Mouse (Mus musculus): ENCODE data around the gene Prkaca. TPM values are rescaled to one million over a fixed set of nuclear protein-coding genes. Genes with fewer than 3 reads are reported as not detected.

The Prkaca gene
- total RNA-seq (2023; ENCODE audit: inconsistent age): 45.8 to 49.4 TPM (median 48.8 TPM) in 4 replicates

GRCm38 (mm10) chr8:83972150-83973120, at the start of gene Prkaca:
Prkaca (plus strand) TSS chr8:83972993.

DNA sequence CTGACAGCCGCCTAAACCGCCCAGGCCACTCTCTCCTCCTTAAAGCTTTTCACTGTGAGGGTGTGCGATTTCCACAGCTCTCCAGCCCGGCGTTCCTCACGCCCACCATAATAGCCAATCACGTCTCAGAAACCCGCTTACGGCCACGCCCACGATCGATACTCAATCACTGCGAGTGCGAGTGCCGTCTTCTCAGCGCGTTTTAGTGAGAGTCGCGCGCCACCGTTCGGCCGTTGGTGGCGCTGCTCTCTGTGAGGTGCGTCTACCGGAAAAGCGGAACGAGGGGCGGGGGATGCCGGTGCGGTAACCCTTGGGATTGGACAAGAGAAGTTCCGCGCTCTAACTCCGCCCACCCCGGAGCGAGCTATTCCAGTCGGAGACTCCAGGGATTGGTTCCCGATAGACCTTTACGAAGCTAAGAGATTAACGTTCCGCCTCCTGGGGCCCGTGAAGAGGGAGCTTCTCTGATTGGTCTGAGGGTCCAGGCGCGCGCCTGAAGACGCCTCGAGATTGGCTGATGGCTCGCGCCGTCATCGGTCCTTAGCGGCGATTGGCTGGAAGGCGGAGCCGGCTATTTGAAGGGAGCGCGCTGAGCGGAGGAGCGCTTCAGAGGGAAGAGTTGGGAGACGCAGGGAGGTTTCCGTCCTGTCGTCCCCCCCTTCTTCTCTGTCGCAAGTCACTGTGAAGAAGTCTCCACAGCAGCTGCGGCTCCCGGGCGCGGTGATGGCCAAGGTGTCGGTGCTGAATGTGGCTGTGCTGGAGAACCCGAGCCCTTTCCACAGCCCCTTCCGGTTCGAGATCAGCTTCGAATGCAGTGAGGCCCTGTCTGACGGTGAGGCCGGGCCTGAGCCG, 17.5 kb upstream of the Prkaca start, which contains the start of the genes Gm10644 and Asf1b:
Gene Gm10644, minus strand, starts transcription at position 100 of the 852 bp plus-strand sequence.
Gene Asf1b, plus strand, starts transcription at position 402 of the 852 bp plus-strand sequence.

GRCm38 (mm10) chr8:83997511-83998141, 24.8 kb downstream of the Prkaca start, which contains the start of gene Samd1:
Samd1 (plus strand) TSS chr8:83997672.

GRCm38 (mm10) chr8:84001281-84002000, 28.6 kb downstream of the Prkaca start, which contains the start of gene 1700067K01Rik:
1700067K01Rik (plus strand) TSS chr8:84001502.

GRCm38 (mm10) chr8:84011705-84012498, 39.1 kb downstream of the Prkaca start, which contains the start of gene 2210011C24Rik:
2210011C24Rik (minus strand) TSS chr8:84012171.

DNA sequence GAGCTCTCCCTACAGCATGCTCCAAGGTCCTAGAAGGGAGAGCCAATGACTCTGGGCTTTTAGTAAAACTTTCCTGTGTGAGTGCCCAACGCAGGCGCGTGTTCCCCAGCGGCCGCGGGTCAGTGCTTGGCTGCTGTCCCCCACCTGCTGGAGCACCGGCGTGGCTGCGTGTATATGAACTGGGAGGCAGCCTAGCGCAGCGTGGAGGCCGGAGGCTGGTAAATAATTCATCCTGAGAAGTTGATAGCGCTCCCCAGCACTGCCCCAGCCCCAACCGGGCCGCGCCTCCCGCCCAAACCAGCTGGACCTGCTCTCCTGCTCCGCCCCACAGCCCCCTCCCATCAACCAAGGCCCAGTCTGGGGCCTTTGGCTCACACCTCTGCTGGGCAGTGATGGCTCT, 48.3 kb downstream of the Prkaca start, which contains the start of gene Palm3:
Gene Palm3, plus strand, starts transcription at position 376 of the 400 bp plus-strand sequence.

DNA sequence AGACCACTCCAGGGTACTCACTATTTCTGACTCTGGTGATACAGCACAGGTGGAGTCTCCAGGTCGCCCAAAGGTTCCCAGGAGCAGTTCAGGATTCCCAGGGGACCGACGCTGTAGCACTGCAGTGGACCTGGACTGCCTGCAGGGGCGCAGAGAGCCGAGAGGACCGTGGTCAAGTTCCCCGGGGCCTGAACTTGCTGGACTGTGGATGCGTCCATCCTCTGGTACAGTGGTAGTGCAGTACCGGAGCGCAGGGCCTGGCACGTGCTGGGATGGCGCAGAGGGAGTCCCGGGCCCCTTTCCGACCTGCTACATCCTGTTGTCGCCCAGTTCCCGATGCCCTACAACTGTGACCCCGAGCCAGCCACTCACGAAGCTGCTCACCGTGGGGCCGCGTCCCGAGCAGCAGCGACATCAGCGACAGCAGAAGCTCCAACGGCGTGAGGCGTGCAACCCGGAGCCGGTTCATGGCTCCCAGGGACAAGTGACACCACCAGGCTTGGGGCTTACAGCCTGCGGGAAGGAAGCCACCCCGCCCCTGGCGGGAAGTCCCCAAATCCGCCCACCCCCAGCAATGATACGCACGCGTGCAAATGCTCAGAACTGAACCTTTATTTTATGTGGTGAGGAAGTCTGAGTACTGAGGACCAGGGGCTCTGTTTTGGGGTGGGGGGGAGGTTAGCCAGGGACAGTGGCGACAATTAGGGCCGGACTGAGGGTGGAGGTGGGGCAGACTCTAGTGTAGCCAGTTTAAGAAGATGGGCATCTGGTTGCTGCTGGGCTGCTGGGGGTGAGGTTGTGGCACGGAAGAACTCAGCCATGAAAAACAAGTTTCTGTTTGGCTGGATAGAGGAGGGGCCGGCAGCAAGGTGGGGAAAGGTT, 69.5 kb downstream of the Prkaca start, which contains the start of gene Il27ra:
Gene Il27ra, minus strand, starts transcription at position 524 of the 882 bp plus-strand sequence.

DNA sequence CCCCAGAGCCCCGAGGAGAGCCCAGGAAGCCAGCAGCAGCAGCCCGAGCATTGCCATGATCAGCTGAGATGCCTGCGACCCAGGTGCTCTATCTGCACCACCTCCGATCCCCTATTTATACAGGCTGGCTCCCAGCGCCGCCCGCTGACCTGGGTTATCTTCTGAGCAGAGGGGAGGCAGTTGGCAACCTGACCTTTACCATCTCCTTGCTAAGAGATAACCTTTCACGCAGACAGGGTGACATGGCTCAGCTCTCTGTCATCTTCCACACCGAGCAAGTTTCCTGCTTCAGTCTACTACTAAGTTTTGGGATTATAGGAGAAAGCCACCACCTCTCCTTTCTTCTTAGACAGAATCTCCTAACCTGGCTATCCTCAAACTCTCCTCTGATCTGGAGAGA, 72.1 kb downstream of the Prkaca start, which contains the start of gene Rln3:
Gene Rln3, minus strand, starts transcription at position 101 of the 400 bp plus-strand sequence.

Other genes starting within 250 kb of the Prkaca start
- gene Adgre5, start 231.7 kb upstream of the Prkaca start, total RNA-seq (2023; ENCODE audit: inconsistent age): 830 to 1,032 TPM (median 998 TPM) in 4 replicates
- gene Adgrl1, start 72.9 kb upstream of the Prkaca start, total RNA-seq (2023; ENCODE audit: inconsistent age): 4.0 to 9.1 TPM (median 5.7 TPM) in 4 replicates
- gene Gm10644, start 17.8 kb upstream of the Prkaca start, total RNA-seq (2023; ENCODE audit: inconsistent age): 1.0 to 2.6 TPM (median 1.3 TPM) in 4 replicates
- 8.9 to 13.0 TPM (median 11.5 TPM) in 4 replicates for gene Asf1b, start 17.5 kb upstream of the Prkaca start, total RNA-seq (2023; ENCODE audit: inconsistent age)
- gene Samd1, start 24.7 kb downstream of the Prkaca start, total RNA-seq (2023; ENCODE audit: inconsistent age): 50.7 to 56.9 TPM (median 54.5 TPM) in 4 replicates
- 0.51 to 1.3 TPM (median 0.92 TPM) in 4 replicates for gene 1700067K01Rik, start 28.5 kb downstream of the Prkaca start, total RNA-seq (2023; ENCODE audit: inconsistent age)
- not detected in 4 replicates for gene 2210011C24Rik, start 39.2 kb downstream of the Prkaca start, total RNA-seq (2023; ENCODE audit: inconsistent age)
- 0.21 TPM in 1 of 4 replicates, not detected in the others for gene Palm3, start 48.5 kb downstream of the Prkaca start, total RNA-seq (2023; ENCODE audit: inconsistent age)
- 90.8 to 101 TPM (median 92.9 TPM) in 4 replicates for gene Il27ra, start 69.6 kb downstream of the Prkaca start, total RNA-seq (2023; ENCODE audit: inconsistent age)
- gene Rln3, start 72.0 kb downstream of the Prkaca start, total RNA-seq (2023; ENCODE audit: inconsistent age): not detected in 4 replicates
- 6.1 to 8.0 TPM (median 6.4 TPM) in 4 replicates for gene Gm10643, start 92.1 kb downstream of the Prkaca start, total RNA-seq (2023; ENCODE audit: inconsistent age)
- 86.3 to 95.7 TPM (median 91.8 TPM) in 4 replicates for gene Rfx1, start 93.8 kb downstream of the Prkaca start, total RNA-seq (2023; ENCODE audit: inconsistent age)
- 48.9 to 55.8 TPM (median 52.6 TPM) in 4 replicates for gene Dcaf15, start 131.8 kb downstream of the Prkaca start, total RNA-seq (2023; ENCODE audit: inconsistent age)
- gene Podnl1, start 153.0 kb downstream of the Prkaca start, total RNA-seq (2023; ENCODE audit: inconsistent age): not detected in 4 replicates
- 33.0 to 37.2 TPM (median 35.2 TPM) in 4 replicates for gene Cc2d1a, start 174.9 kb downstream of the Prkaca start, total RNA-seq (2023; ENCODE audit: inconsistent age)
- 0.63 to 3.4 TPM (median 1.6 TPM) in 4 replicates for gene 4930432K21Rik, start 175.0 kb downstream of the Prkaca start, total RNA-seq (2023; ENCODE audit: inconsistent age)
- not detected in 4 replicates for gene Nanos3, start 212.2 kb downstream of the Prkaca start, total RNA-seq (2023; ENCODE audit: inconsistent age)